Mouse (Mus musculus) lung, adult 2 months (tissue): ENCODE measurements around the gene Otos. TPM values are rescaled to one million over a fixed set of nuclear protein-coding genes. Genes with fewer than 3 reads are reported as not detected.

Experiments
- DNase-seq: peaks from one replicate; pipeline ENCODE4 v3.0.0; 2022
- H3K4me1 ChIP-seq: fragments of 200-500 bp; 2 replicates; pipeline ENCODE4 v1.6.1; 2011; ENCODE audit warnings: low read length; ENCODE audit not compliant: control insufficient read depth, insufficient read depth
- H3K4me3 ChIP-seq: fragments of 200-500 bp; replicated peaks from 2 replicates; pipeline ENCODE3; 2011; ENCODE audit warnings: low read depth, mild to moderate bottlenecking, control low read depth, low read length; ENCODE audit errors: extremely low read depth
- CTCF ChIP-seq: fragments of 200-500 bp; IDR thresholded peaks from 2 replicates; pipeline ENCODE4 v1.5.1; 2011; ENCODE audit warnings: mild to moderate bottlenecking, low read length, control low read depth; ENCODE audit not compliant: insufficient read depth
- POLR2A ChIP-seq: fragments of 200-500 bp; IDR thresholded peaks from 2 replicates; pipeline ENCODE4 v1.6.1; 2011; ENCODE audit warnings: low read depth, mild to moderate bottlenecking, control low read depth, low read length, borderline replicate concordance; ENCODE audit errors: extremely low read depth
- WGBS: fragments of 180-500 bp; shearing (Covaris S2); methylation state at CpG from one replicate; pipeline ENCODE4 v1.1.7; 2018; 5-methylcytosine and 5-hydroxymethylcytosine counted together
- polyA plus RNA-seq: library from polyadenylated mRNA; depleted of rRNA; stranded (reverse); fragments of >200 nt; gene quantifications from 2 replicates; pipeline ENCODE4 v1.2.3, GENCODE M21; 2012

The Otos gene
- polyA plus RNA-seq, 1 experiment: not detected

GRCm38 (mm10) chr1:92675932-92676675 lies 27.5 kb upstream of the Otos start:
- no peaks in the 10 kb centered on the region for H3K4me1 ChIP-seq
- DNase-seq: no peak
- no peak for TF ChIP-seq POLR2A
- TF ChIP-seq CTCF: no peak
- no peak overlapping the region for H3K4me3 ChIP-seq
- 60% methylated on average over 10 of the region's 10 CpGs for WGBS

- no peak for DNase-seq
- 79% methylated on average over 5 of the region's 5 CpGs for WGBS
- no peak for TF ChIP-seq CTCF
- no peak for TF ChIP-seq POLR2A
- no peak overlapping the region for H3K4me3 ChIP-seq
- no peaks in the 10 kb centered on the region for H3K4me1 ChIP-seq
These were observed 24.7 kb upstream of the Otos start for GRCm38 (mm10) chr1:92673258-92673782.

GRCm38 (mm10) chr1:92671326-92671725 lies 22.7 kb upstream of the Otos start:
- 68% methylated on average over 4 of the region's 4 CpGs for WGBS
- DNase-seq: no peak
- no peak overlapping the region for H3K4me3 ChIP-seq
- TF ChIP-seq POLR2A: no peak
- TF ChIP-seq CTCF: no peak
- no peaks in the 10 kb centered on the region for H3K4me1 ChIP-seq

GRCm38 (mm10) chr1:92669430-92669829 lies 20.8 kb upstream of the Otos start:
- Histone ChIP-seq H3K4me1 (no peaks in the 10 kb centered on the region), H3K4me3 (no peak overlapping the region)
- WGBS: 77% methylated on average over 3 of the region's 3 CpGs
- DNase-seq: no peak
- TF ChIP-seq CTCF (no peak), POLR2A (no peak)

- H3K4me3 ChIP-seq: no peak overlapping the region
- 53% methylated on average over 6 of the region's 6 CpGs for WGBS
- DNase-seq: no peak
- H3K4me1 ChIP-seq: no peaks in the 10 kb centered on the region
- no peak for TF ChIP-seq POLR2A
These were observed 18.5 kb upstream of the Otos start for GRCm38 (mm10) chr1:92667106-92667505.

- DNase-seq: no peak
- TF ChIP-seq POLR2A: no peak
- no peak for TF ChIP-seq CTCF
- no peaks in the 10 kb centered on the region for H3K4me1 ChIP-seq
- WGBS: 32% methylated on average over 5 of the region's 5 CpGs
- H3K4me3 ChIP-seq: no peak overlapping the region
These were observed 10.8 kb upstream of the Otos start for GRCm38 (mm10) chr1:92659392-92659791.

- H3K4me3 ChIP-seq: no peak overlapping the region
- WGBS: 74% methylated on average over 11 of the region's 11 CpGs
- no peaks in the 10 kb centered on the region for H3K4me1 ChIP-seq
- TF ChIP-seq POLR2A (no peak), CTCF (no peak)
- DNase-seq: no peak
These were observed 8.6 kb upstream of the Otos start for GRCm38 (mm10) chr1:92657025-92657820.

GRCm38 (mm10) chr1:92654676-92655075 lies 6.0 kb upstream of the Otos start:
- H3K4me3 ChIP-seq: no peak overlapping the region
- TF ChIP-seq POLR2A: no peak
- no peak for TF ChIP-seq CTCF
- H3K4me1 ChIP-seq: no peaks in the 10 kb centered on the region
- no peak for DNase-seq
- WGBS: 27% methylated on average over 2 of the region's 2 CpGs

- no peak for DNase-seq
- WGBS: 88% methylated on average over 3 of the region's 3 CpGs
- H3K4me1 ChIP-seq: no peaks in the 10 kb centered on the region
- TF ChIP-seq POLR2A (no peak), CTCF (no peak)
- no peak overlapping the region for H3K4me3 ChIP-seq
These were observed 4.5 kb upstream of the Otos start for GRCm38 (mm10) chr1:92653179-92653578.

- TF ChIP-seq CTCF (no peak), POLR2A (no peak)
- no peaks in the 10 kb centered on the region for H3K4me1 ChIP-seq
- DNase-seq: no peak
- no peak overlapping the region for H3K4me3 ChIP-seq
- WGBS: 72% methylated on average over 3 of the region's 3 CpGs
These were observed 2.8 kb upstream of the Otos start for GRCm38 (mm10) chr1:92651467-92651866.
